Mouse (Mus musculus) layer of hippocampus, adult 18-20 months (tissue): ENCODE results near the gene Pttg1. TPM values are rescaled to one million over a fixed set of nuclear protein-coding genes. Genes with fewer than 3 reads are reported as not detected.

Experiments
- DNase-seq, 2 experiments: peaks; one replicate each; pipeline ENCODE4 v3.0.0; 2022; ENCODE audit warnings: low spot score in 2 of 2
- microRNA-seq, 2 experiments: library from miRNA; unstranded; fragments of <30 nt; microRNA quantifications; one replicate each; pipeline ENCODE4 v1.2.0; 2021
- total RNA-seq, 2 experiments: library from RNA; stranded (reverse); gene quantifications; 2 replicates each; pipeline ENCODE4 v1.2.3; 2021

The Pttg1 gene
- total RNA-seq, 2 experiments from 2014 or later: 26.4 to 28.5 TPM

GRCm38 (mm10) chr11:43377083-43377850 is 48.8 kb downstream of the Pttg1 start:
- no peak for DNase-seq

- DNase-seq: no peak
Observed at GRCm38 (mm10) chr11:43376598-43376997, 49.5 kb downstream of the Pttg1 start.

- DNase-seq: no peak
Observed at GRCm38 (mm10) chr11:43374956-43375355, 51.1 kb downstream of the Pttg1 start.

- no peak for DNase-seq
Observed at GRCm38 (mm10) chr11:43373367-43373766, 52.7 kb downstream of the Pttg1 start.

- no peak for DNase-seq
Observed at GRCm38 (mm10) chr11:43371807-43372206, 54.2 kb downstream of the Pttg1 start.

Small RNA genes within 50 kb of the gene (microRNA-seq; reads per million reads assigned to microRNA genes)
- 671 to 890 reads per million in 2 experiments for gene Mir146

Other genes with a start within 250 kb of the Pttg1 start
- 10 to 100 TPM; 54.0 to 55.2 TPM for gene Slu7, start 7.5 kb upstream of the Pttg1 start, total RNA-seq
- 1 to 10 TPM in 1 of 2 experiments, under 1 TPM in 1; 0.74 to 2.0 TPM for gene C1qtnf2, start 48.0 kb upstream of the Pttg1 start, total RNA-seq
- gene Ccnjl, start 102.5 kb upstream of the Pttg1 start, total RNA-seq: 1 to 10 TPM; 9.7 to 9.8 TPM
- gene 4933415A04Rik, start 160.8 kb upstream of the Pttg1 start, total RNA-seq: 1 to 10 TPM; 1.4 to 2.0 TPM
- gene Fabp6, start 175.3 kb upstream of the Pttg1 start, total RNA-seq: not detected